Mouse (Mus musculus) CH12.LX (cell line): ENCODE data around the gene Trim33.

Experiments used
- BHLHE40 ChIP-seq: IDR thresholded peaks from 2 replicates; pipeline ENCODE4 v1.6.1; 2011; ENCODE audit warnings: mild to moderate bottlenecking, low read depth, low read length, improper control_type of control experiment
- CTCF ChIP-seq, 2 experiments: IDR thresholded peaks in 1 of 2; conservative IDR thresholded peaks in 1 of 2; 2 replicates each; pipeline ENCODE4 v1.5.1; 2011 to 2012; ENCODE audit warnings: low read depth in 2 of 2, low read length in 2 of 2, improper control_type of control experiment in 1 of 2, inconsistent platforms in 1 of 2, mild to moderate bottlenecking in 1 of 2, moderate library complexity in 1 of 2
- EP300 ChIP-seq: IDR thresholded peaks from 2 replicates; pipeline ENCODE4 v1.6.1; 2011; ENCODE audit warnings: low read length, improper control_type of control experiment
- GABPA ChIP-seq: IDR thresholded peaks from 2 replicates; pipeline ENCODE4 v1.6.1; 2012; ENCODE audit warnings: low read depth, low read length, improper control_type of control experiment, inconsistent platforms; ENCODE audit not compliant: insufficient replicate concordance
- JUND ChIP-seq: conservative IDR thresholded peaks from 2 replicates; pipeline ENCODE4 v1.6.1; 2011; ENCODE audit warnings: low read depth, low read length, improper control_type of control experiment
- MAFK ChIP-seq: IDR thresholded peaks from 2 replicates; pipeline ENCODE4 v1.6.1; 2011; ENCODE audit warnings: low read length, improper control_type of control experiment; ENCODE audit not compliant: insufficient replicate concordance
- MAZ ChIP-seq: IDR thresholded peaks from 2 replicates; pipeline ENCODE4 v1.6.1; 2012; ENCODE audit warnings: low read depth, mild to moderate bottlenecking, inconsistent platforms, low read length, improper control_type of control experiment, moderate library complexity
- NRF1 ChIP-seq: IDR thresholded peaks from 2 replicates; pipeline ENCODE4 v1.6.1; 2014; ENCODE audit warnings: low read depth, mild to moderate bottlenecking, inconsistent platforms, low read length, improper control_type of control experiment, moderate library complexity
- POLR2A ChIP-seq: IDR thresholded peaks from 2 replicates; pipeline ENCODE4 v1.6.1; 2011; ENCODE audit warnings: low read depth, mild to moderate bottlenecking, improper control_type of control experiment, low read length
- RCOR1 ChIP-seq: conservative IDR thresholded peaks from 2 replicates; pipeline ENCODE4 v1.6.1; 2012; ENCODE audit warnings: low read depth, mild to moderate bottlenecking, inconsistent platforms, low read length, improper control_type of control experiment
- UBTF ChIP-seq: IDR thresholded peaks from 2 replicates; pipeline ENCODE4 v1.6.1; 2012; ENCODE audit warnings: low read depth, mild to moderate bottlenecking, inconsistent platforms, low read length, improper control_type of control experiment, moderate library complexity
- USF1 ChIP-seq: IDR thresholded peaks from 2 replicates; pipeline ENCODE4 v1.6.1; 2014; ENCODE audit warnings: low read depth, mild to moderate bottlenecking, inconsistent platforms, low read length, improper control_type of control experiment
- USF2 ChIP-seq: conservative IDR thresholded peaks from 2 replicates; pipeline ENCODE4 v1.6.1; 2011; ENCODE audit warnings: low read depth, low read length, improper control_type of control experiment
- ZMIZ1 ChIP-seq: IDR thresholded peaks from 2 replicates; pipeline ENCODE4 v1.6.1; 2012; ENCODE audit warnings: low read depth, mild to moderate bottlenecking, inconsistent platforms, low read length, improper control_type of control experiment

DNA sequence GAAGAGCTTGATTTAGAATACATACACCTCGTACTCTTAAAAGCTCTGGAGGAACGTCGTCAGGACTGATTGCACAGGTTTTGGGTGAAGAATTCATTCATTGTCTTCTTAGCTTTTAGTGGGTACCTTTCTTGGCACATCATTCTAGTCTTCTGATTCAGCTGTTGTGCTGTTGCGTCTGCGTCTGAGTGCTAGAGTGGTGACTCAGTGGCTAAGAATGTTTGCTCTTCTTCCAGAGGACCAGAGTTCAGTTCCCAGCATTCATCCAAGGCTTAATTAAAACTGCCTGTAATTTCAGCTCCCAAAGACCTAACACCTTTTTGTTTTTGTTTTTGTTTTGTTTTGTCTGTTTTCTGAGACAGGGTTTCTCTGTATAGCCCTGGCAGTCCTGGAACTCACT is 30.2 kb downstream of the Trim33 start:
- TF ChIP-seq MAFK = no peak
- no peak for TF ChIP-seq UBTF
- TF ChIP-seq CTCF (conservative IDR thresholded peaks at IDR 0.05 in 1 of 2, IDR thresholded peaks at IDR 0.05 in 1 of 2; ENCODE audit: low read depth in 2 of 2, low read length in 2 of 2) = no peak
- TF ChIP-seq RCOR1 = no peak
- no peak for TF ChIP-seq GABPA
- TF ChIP-seq POLR2A = no peak
- TF ChIP-seq EP300 = no peak
- no peak for TF ChIP-seq USF2
- TF ChIP-seq ZMIZ1 = no peak
- no peak for TF ChIP-seq BHLHE40
- TF ChIP-seq MAZ = no peak
- TF ChIP-seq JUND = no peak
- TF ChIP-seq USF1 = no peak
- TF ChIP-seq NRF1 = no peak
